Mouse (Mus musculus) hindbrain, embryonic 12.5 days (tissue): ENCODE measurements around the gene Specc1. TPM values are rescaled to one million over a fixed set of nuclear protein-coding genes. Genes with fewer than 3 reads are reported as not detected.

Experiments used
- ATAC-seq: fragments of 200-750 bp; cut with Nextera tagmentation; 2 replicates; pipeline ENCODE4 v1.8.0; 2017; ENCODE audit warnings: moderate TSS enrichment; ENCODE audit not compliant: low FRiP score
- H3K27ac ChIP-seq: fragments of 300-500 bp; sonication (generic); 2 replicates; pipeline ENCODE4 v1.5.1; 2016; ENCODE audit warnings: mild to moderate bottlenecking
- H3K27me3 ChIP-seq: fragments of 300-500 bp; sonication (generic); 2 replicates; pipeline ENCODE4 v1.6.1; 2016; ENCODE audit warnings: mild to moderate bottlenecking
- H3K36me3 ChIP-seq: fragments of 300-500 bp; sonication (generic); 2 replicates; pipeline ENCODE4 v1.6.1; 2016; ENCODE audit warnings: mild to moderate bottlenecking
- H3K4me1 ChIP-seq: fragments of 300-500 bp; sonication (generic); 2 replicates; pipeline ENCODE4 v1.6.1; 2016
- H3K4me2 ChIP-seq: fragments of 300-500 bp; sonication (generic); replicated peaks from 2 replicates; pipeline ENCODE4 v1.6.1; 2016; ENCODE audit warnings: mild to moderate bottlenecking
- H3K4me3 ChIP-seq: fragments of 300-500 bp; sonication (generic); 2 replicates; pipeline ENCODE4 v1.5.1; 2016; ENCODE audit warnings: mild to moderate bottlenecking
- H3K9ac ChIP-seq: fragments of 300-500 bp; sonication (generic); 2 replicates; pipeline ENCODE4 v1.6.1; 2016; ENCODE audit warnings: mild to moderate bottlenecking, moderate library complexity
- H3K9me3 ChIP-seq: fragments of 300-500 bp; sonication (generic); replicated peaks from 2 replicates; pipeline ENCODE4 v1.6.1; 2016; ENCODE audit warnings: mild to moderate bottlenecking
- WGBS: fragments of 180-500 bp; shearing (Covaris S2); methylation state at CpG from one replicate; pipeline ENCODE4 v1.1.7; 2016; 5-methylcytosine and 5-hydroxymethylcytosine counted together
- polyA plus RNA-seq: library from polyadenylated mRNA; unstranded; fragments of >200 nt; fragmentation: Nextera tagmentation; extraction: Ambion mirVana; gene quantifications from 2 replicates; pipeline ENCODE4 v1.2.1, GENCODE M21; 2016

Gene Specc1
- polyA plus RNA-seq, 1 experiment from 2014 or later = 15.7 TPM

DNA sequence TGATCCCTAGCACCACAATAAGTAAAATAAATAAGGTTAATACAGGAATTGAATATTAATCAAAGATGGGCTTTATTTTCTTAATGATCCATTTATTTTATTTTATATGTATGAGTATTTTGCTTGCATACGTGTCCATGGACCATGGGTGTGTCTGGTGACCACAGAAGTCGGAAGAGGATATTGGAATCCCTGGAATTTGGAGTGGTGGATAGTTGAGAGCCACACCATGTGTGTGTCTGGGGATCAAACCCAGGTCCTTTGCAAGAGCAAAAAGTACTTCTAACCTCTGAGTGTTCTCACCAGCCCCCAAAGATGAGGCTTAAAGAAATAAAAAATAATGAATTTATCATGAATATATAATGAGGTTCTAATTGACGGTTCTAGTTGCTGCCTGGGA lies 132.1 kb downstream of the Specc1 start:
- Histone ChIP-seq H3K9ac (no peak overlapping the region), H3K4me2 (no peak overlapping the region), H3K27ac (no peak overlapping the region), H3K9me3 (no peaks in the 10 kb centered on the region), H3K4me3 (no peak overlapping the region), H3K27me3 (no peaks in the 10 kb centered on the region), H3K36me3 (no peaks in the 10 kb centered on the region), H3K4me1 (no peaks in the 10 kb centered on the region)
- 85% methylated on average over 3 of the region's 3 CpGs for WGBS
- no peak for ATAC-seq

DNA sequence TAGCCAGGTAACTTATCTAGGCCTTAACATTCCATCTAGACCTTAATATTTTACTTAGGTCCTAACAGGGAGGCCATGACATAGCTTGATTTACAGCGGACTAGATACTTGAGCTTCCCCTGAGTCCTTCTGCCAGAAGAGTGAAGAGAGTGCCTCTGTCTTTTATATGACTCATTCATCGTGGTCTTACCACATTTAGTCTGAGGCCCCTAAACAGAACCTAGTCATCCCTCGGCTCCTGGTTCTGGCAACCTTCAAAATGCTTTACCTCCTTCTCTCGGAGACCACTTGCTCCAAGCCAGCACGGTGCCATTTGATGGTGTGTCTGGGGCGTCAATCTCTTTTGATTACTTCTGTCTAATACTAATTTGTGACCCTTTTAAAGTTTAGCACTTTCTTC lies 133.8 kb downstream of the Specc1 start:
- Histone ChIP-seq H3K4me2 (no peak overlapping the region), H3K9me3 (no peaks in the 10 kb centered on the region), H3K27ac (no peak overlapping the region), H3K9ac (no peak overlapping the region), H3K36me3 (no peaks in the 10 kb centered on the region), H3K4me1 (no peaks in the 10 kb centered on the region), H3K27me3 (no peaks in the 10 kb centered on the region), H3K4me3 (no peak overlapping the region)
- ATAC-seq = no peak
- WGBS = 95% methylated on average over 6 of the region's 6 CpGs

DNA sequence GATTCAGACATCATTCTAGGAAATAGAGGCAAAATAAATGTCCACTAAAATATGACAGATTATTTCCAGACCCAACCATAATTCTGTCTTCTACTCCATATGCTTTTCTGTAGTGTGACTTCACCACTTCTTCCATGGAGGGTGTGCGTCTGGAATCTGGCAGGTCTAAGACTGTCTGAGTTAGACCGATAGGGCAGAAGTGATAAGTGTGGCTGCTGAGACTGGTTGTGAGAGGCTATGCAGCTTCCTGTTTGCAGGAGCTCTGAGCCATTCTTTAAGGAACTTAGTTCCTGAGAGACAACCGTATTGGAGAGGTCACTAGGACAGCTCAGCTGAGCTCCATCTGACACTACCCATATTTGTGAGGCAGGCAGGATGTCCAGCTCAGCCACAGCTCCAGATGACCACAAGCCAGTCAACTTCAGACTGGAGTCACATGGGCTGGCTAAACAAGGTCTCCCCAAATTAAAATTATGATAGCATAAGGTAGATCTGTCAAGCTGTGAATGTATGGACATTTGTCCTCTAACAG lies 146.9 kb downstream of the Specc1 start:
- Histone ChIP-seq H3K9me3 (no peaks in the 10 kb centered on the region), H3K9ac (no peak overlapping the region), H3K27me3 (no peaks in the 10 kb centered on the region), H3K4me2 (no peak overlapping the region), H3K4me3 (no peak overlapping the region), H3K4me1 (no peaks in the 10 kb centered on the region), H3K36me3 (no peaks in the 10 kb centered on the region), H3K27ac (no peak overlapping the region)
- 89% methylated on average over 3 of the region's 3 CpGs for WGBS
- no peak for ATAC-seq

DNA sequence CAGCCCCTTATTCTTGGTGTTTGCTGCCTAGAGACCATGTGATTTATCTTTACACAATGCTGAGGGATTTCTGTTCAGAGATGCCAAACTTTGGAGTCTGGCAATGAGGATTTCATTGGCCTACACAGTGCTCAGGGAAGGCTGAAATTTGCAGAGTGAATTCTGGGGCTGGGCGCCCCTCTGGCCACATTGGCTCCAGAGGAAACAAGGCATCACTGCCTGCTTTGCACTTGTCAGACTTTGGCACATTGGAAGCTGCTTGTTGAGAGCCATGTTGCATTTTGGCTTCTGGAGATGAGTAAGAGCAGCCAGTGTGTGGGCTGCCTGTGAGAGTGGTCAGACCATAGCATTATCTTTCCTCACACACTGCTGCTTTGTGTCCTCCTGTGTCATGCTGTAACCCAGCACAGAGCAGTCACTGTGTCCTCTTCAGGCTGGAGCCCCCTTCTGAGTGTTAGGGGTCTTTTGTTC lies 149.9 kb downstream of the Specc1 start:
- Histone ChIP-seq H3K27me3 (no peaks in the 10 kb centered on the region), H3K4me3 (no peak overlapping the region), H3K9ac (no peak overlapping the region), H3K4me1 (no peaks in the 10 kb centered on the region), H3K4me2 (no peak overlapping the region), H3K27ac (peak overlapping the region; percentile 48), H3K36me3 (no peaks in the 10 kb centered on the region), H3K9me3 (no peaks in the 10 kb centered on the region)
- WGBS = 58% methylated on average over 1 of the region's 1 CpGs
- ATAC-seq = peak; percentile 56

GRCm38 (mm10) chr11:62107272-62107836 lies 150.8 kb downstream of the Specc1 start:
- WGBS = 90% methylated on average over 2 of the region's 2 CpGs

DNA sequence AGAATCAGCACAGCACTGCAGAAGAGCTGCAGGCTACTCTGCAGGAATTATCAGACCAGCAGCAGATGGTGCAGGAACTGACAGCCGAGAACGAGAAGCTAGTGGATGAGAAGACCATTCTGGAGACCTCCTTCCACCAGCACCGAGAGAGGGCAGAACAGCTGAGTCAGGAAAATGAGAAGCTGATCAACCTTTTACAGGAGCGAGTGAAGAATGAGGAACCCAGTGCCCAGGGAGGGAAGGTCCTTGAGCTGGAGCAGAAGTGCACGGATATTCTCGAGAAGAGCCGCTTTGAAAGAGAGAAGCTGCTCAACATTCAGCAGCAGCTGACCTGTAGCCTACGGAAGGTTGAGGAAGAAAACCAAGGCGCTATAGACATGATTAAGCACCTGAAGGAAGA lies 162.0 kb downstream of the Specc1 start:
- Histone ChIP-seq H3K27me3 (no peaks in the 10 kb centered on the region), H3K4me3 (no peak overlapping the region), H3K36me3 (peaks cover 6% of the 10 kb centered on the region; the same call in 1 of the 2 replicates), H3K4me2 (no peak overlapping the region), H3K9ac (no peak overlapping the region), H3K9me3 (no peaks in the 10 kb centered on the region), H3K4me1 (no peaks in the 10 kb centered on the region), H3K27ac (no peak overlapping the region)
- WGBS = 90% methylated on average over 9 of the region's 9 CpGs
- ATAC-seq = no peak

More at GRCm38 (mm10) chr11:62107272-62107836, 150.8 kb downstream of the Specc1 start:
- H3K4me3 ChIP-seq = no peak overlapping the region
- no peaks in the 10 kb centered on the region for H3K4me1 ChIP-seq
- H3K27me3 ChIP-seq = no peaks in the 10 kb centered on the region
- H3K9me3 ChIP-seq = no peaks in the 10 kb centered on the region
- H3K4me2 ChIP-seq = no peak overlapping the region
- ATAC-seq = no peak
- H3K36me3 ChIP-seq = no peaks in the 10 kb centered on the region
- no peak overlapping the region for H3K9ac ChIP-seq
- H3K27ac ChIP-seq = no peak overlapping the region

DNA sequence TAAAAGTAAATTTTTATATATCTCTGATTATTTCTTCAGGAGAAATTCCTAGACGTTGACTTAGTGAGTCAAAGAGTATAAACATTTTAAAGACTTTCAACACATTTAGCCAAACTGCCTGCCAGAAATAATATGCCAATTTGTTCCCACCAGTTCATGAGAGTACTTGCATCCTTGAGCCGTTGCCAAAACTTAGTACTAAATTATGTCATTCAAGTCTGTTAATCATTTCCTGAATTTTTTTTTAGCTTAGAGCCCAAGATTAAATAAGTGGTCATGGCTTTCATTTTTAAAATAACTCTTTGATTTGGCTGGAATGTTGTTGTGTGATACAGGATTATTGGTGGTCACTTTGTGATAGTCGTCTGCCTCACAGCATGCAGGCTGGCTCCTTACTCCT lies 163.3 kb downstream of the Specc1 start:
- Histone ChIP-seq H3K4me2 (no peak overlapping the region), H3K4me1 (no peaks in the 10 kb centered on the region), H3K36me3 (peaks cover 6% of the 10 kb centered on the region; the same call in 1 of the 2 replicates), H3K4me3 (no peak overlapping the region), H3K9ac (no peak overlapping the region), H3K27me3 (no peaks in the 10 kb centered on the region), H3K9me3 (no peaks in the 10 kb centered on the region), H3K27ac (no peak overlapping the region)
- WGBS = 80% methylated on average over 3 of the region's 3 CpGs
- no peak for ATAC-seq

DNA sequence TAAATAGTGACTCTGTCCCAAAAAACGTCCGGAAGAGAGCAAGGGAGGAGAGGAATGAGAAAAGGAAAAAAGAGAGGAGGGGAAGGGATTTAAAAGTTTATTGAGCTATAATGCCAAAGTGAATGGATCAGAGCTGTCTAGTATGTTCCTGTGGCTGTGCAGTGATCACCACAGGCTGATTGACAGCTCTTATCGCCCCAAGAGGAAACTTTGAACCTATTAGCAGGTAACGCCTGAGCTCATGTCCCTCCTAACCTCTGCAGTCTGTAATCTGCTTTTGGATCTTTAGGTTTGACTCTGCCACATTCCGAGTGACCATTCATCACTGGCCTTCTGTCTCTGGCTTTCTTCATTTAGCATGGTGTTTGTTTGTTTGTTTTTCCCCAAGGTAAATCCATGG lies 164.8 kb downstream of the Specc1 start:
- Histone ChIP-seq H3K9ac (no peak overlapping the region), H3K4me1 (no peaks in the 10 kb centered on the region), H3K27ac (no peak overlapping the region), H3K4me2 (no peak overlapping the region), H3K9me3 (no peaks in the 10 kb centered on the region), H3K27me3 (no peaks in the 10 kb centered on the region), H3K4me3 (no peak overlapping the region), H3K36me3 (peaks cover 6% of the 10 kb centered on the region; the same call in 1 of the 2 replicates)
- WGBS = 83% methylated on average over 5 of the region's 5 CpGs
- no peak for ATAC-seq

- 35% methylated on average over 3 of the region's 3 CpGs for WGBS
- no peak overlapping the region for H3K4me3 ChIP-seq
- no peak overlapping the region for H3K27ac ChIP-seq
- no peaks in the 10 kb centered on the region; the same call in 1 of the 2 replicates for H3K27me3 ChIP-seq
- H3K9ac ChIP-seq = no peak overlapping the region
- peaks cover 13% of the 10 kb centered on the region; the same call in 1 of the 2 replicates for H3K36me3 ChIP-seq
- H3K4me1 ChIP-seq = 0 out of 2 replicates have a peak, but pooled peaks cover 9% of the 10 kb centered on the region
- H3K4me2 ChIP-seq = no peak overlapping the region
- ATAC-seq = no peak
- no peaks in the 10 kb centered on the region for H3K9me3 ChIP-seq
Measured at GRCm38 (mm10) chr11:62127692-62128091, 171.1 kb downstream of the Specc1 start.

DNA sequence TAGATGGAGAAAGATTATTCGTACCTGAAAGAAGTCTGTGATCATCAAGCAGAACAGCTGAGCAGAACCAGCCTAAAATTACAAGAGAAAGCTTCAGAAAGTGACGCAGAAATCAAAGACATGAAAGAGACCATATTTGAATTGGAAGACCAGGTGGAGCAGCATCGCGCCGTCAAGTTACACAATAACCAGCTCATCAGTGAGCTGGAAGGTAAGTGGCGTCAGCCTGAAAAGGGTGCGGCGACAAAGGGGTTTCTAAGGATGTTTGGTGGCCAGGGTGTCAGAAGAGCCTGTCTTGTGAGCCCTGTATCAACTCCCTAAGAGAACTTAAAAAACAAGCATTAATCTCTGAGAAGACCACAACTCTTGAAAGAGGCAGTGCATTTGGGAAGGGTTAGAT lies 171.6 kb downstream of the Specc1 start:
- Histone ChIP-seq H3K27me3 (no peaks in the 10 kb centered on the region; the same call in 1 of the 2 replicates), H3K27ac (no peak overlapping the region), H3K36me3 (peaks cover 17% of the 10 kb centered on the region; the same call in 1 of the 2 replicates), H3K4me1 (0 out of 2 replicates have a peak, but pooled peaks cover 9% of the 10 kb centered on the region), H3K9ac (no peak overlapping the region), H3K4me2 (no peak overlapping the region), H3K4me3 (no peak overlapping the region), H3K9me3 (no peaks in the 10 kb centered on the region)
- no peak for ATAC-seq
- 73% methylated on average over 8 of the region's 8 CpGs for WGBS

- H3K36me3 ChIP-seq = peaks cover 17% of the 10 kb centered on the region; the same call in 1 of the 2 replicates
- no peak overlapping the region for H3K4me2 ChIP-seq
- no peak overlapping the region for H3K27ac ChIP-seq
- 0 out of 2 replicates have a peak, but pooled peaks cover 9% of the 10 kb centered on the region for H3K4me1 ChIP-seq
- no peak overlapping the region for H3K9ac ChIP-seq
- peak; percentile 77 for ATAC-seq
- no peak overlapping the region for H3K4me3 ChIP-seq
- 32% methylated on average over 3 of the region's 3 CpGs for WGBS
- H3K9me3 ChIP-seq = no peaks in the 10 kb centered on the region
- H3K27me3 ChIP-seq = no peaks in the 10 kb centered on the region; the same call in 1 of the 2 replicates
Measured at GRCm38 (mm10) chr11:62130191-62130590, 173.6 kb downstream of the Specc1 start.

DNA sequence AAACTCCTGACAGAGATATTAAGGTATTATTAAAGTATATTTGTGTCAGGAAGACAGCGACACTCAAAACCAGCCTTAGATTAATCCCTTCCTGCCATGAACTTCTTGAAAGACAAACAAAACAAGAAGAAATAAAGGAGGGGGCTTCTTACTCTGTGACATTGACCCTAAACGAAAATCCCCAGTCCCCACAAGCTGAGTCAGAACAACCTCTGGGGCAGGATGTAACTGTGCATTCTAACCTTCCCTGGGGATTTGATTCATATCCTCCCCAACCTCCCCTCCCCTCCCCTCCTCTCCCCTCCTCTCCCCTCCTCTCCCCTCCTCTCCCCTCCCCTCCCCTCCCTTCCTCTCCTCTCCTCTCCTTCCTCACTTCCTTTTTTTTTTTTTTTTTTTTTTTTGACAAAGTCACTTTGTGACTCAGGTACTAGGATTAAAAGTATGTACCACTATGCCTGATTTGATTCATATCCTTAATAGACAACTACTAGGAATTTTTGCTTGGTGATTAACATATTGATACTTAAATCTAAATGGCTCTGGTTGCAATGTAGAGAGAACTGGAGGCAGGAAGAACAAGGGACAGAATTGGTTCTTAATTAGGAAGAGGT lies 174.2 kb downstream of the Specc1 start:
- ATAC-seq = no peak
- Histone ChIP-seq H3K9me3 (no peaks in the 10 kb centered on the region), H3K27me3 (no peaks in the 10 kb centered on the region; the same call in 1 of the 2 replicates), H3K4me1 (0 out of 2 replicates have a peak, but pooled peaks cover 9% of the 10 kb centered on the region), H3K4me2 (no peak overlapping the region), H3K9ac (no peak overlapping the region), H3K27ac (no peak overlapping the region), H3K36me3 (peaks cover 17% of the 10 kb centered on the region; the same call in 1 of the 2 replicates), H3K4me3 (no peak overlapping the region)
- WGBS = 24% methylated on average over 2 of the region's 2 CpGs
